ENCODE assay signal across 28 mouse cellular contexts in the genomic region with DNA sequence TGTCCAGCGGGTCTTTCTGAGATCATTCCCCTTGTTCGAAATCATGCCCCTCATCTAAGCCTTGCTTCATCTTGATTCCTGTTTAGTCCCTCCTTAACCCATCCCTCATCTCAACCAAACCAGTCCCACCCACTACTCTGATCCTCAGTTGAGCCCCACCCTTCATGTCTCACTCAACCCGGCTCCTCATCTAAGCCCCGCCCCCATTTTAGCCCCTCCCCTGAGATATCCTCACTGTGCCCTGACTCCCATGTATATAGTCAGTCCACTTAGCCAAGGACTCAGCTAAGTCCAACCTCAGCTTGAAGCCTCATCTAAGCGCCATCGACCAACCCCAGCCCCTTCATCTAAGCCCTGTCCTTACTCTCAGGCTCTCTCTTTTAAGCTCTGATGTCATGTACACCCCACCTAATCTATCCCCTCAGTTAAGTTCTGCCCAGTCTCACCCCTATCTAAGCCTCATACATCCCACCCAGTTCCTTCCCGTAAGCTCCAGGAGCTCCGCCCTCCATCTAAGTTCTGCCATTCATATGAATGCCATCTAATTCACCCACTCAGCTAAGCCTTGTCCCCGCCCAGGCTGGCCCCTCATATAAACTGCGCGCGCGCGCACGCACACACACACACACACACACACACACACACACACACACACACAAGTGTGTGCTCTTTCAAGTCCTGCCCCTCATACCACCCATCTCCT. TPM values are rescaled to one million over a fixed set of nuclear protein-coding genes. Genes with fewer than 3 reads are reported as not detected.
DNase-seq lines count a peak whose midpoint lies in the region; ATAC-seq and TF ChIP-seq lines count a peak whose summit lies in the region.
"Had no signal": no experiment of that assay in that cellular context is flagged by ENCODE, and none has a peak within 500 bp of the region (broad histone marks: within the 10 kb centered on the region; RNA-seq: fewer than 3 reads in every experiment).

No protein-coding gene starts in this region.

- no peak overlapping the region for H3K4me2 ChIP-seq in hindbrain, postnatal 0 days (ENCODE audit: low read depth, low read length)
- H3K4me2 ChIP-seq in hindbrain, embryonic 11.5 days (replicated peaks; ENCODE audit: low read depth, low read length), result no peak overlapping the region
- no peak overlapping the region for H3K4me2 ChIP-seq in liver, postnatal 0 days (ENCODE audit: low read depth, low read length)
- H3K4me2 ChIP-seq: forebrain, embryonic 13.5 days; hindbrain, embryonic 14.5 days; limb, embryonic 12.5 days; liver, embryonic 13.5 days; midbrain, embryonic 11.5 days had no signal

- intact Hi-C loops in left cerebral cortex, postnatal 4 days (cut with DNase I), result no loop called here

- H3K27ac ChIP-seq in hindbrain, postnatal 0 days, result no peak overlapping the region
- H3K27ac ChIP-seq in hindbrain, embryonic 11.5 days (ENCODE audit: low read depth, low read length), result no peak overlapping the region
- no peak overlapping the region for H3K27ac ChIP-seq in liver, postnatal 0 days (ENCODE audit: low read depth)
- H3K27ac ChIP-seq: forebrain, embryonic 13.5 days; heart, embryonic 10.5 days; hindbrain, embryonic 14.5 days; limb, embryonic 12.5 days; liver, embryonic 13.5 days had no signal

- H3K9me3 ChIP-seq in hindbrain, postnatal 0 days (ENCODE audit: low read length), result no peaks in the 10 kb centered on the region
- H3K9me3 ChIP-seq in hindbrain, embryonic 11.5 days (ENCODE audit: control insufficient read depth, low read length), result no peaks in the 10 kb centered on the region
- no peaks in the 10 kb centered on the region for H3K9me3 ChIP-seq in liver, postnatal 0 days (ENCODE audit: low read length)
- H3K9me3 ChIP-seq in E14TG2a.4 (ENCODE audit: low read length), result no peaks in the 10 kb centered on the region
- H3K9me3 ChIP-seq: forebrain, embryonic 13.5 days; heart, embryonic 10.5 days; limb, embryonic 12.5 days; liver, embryonic 13.5 days had no signal

- no peak for TF ChIP-seq CTCF in hindbrain, postnatal 0 days (IDR thresholded peaks at IDR 0.05; ENCODE audit: low read depth)
- no peak for TF ChIP-seq CTCF in liver, postnatal 0 days (IDR thresholded peaks at IDR 0.05; ENCODE audit: low read depth)
- no peak for TF ChIP-seq CTCF in E14TG2a.4 (conservative IDR thresholded peaks at IDR 0.05; ENCODE audit: low read length)

- H3K36me3 ChIP-seq in hindbrain, postnatal 0 days (ENCODE audit: insufficient read depth, low read length), result peaks cover 32% of the 10 kb centered on the region
- 0 out of 2 replicates have a peak, but pooled peaks cover under 1% of the 10 kb centered on the region for H3K36me3 ChIP-seq in hindbrain, embryonic 11.5 days (ENCODE audit: control insufficient read depth, insufficient read depth, low read length)
- no peaks in the 10 kb centered on the region for H3K36me3 ChIP-seq in liver, postnatal 0 days (replicated peaks; ENCODE audit: insufficient read depth, low read length)
- H3K36me3 ChIP-seq in E14TG2a.4 (ENCODE audit: insufficient read depth, low read length), result peaks cover 17% of the 10 kb centered on the region
- H3K36me3 ChIP-seq: heart, embryonic 10.5 days; limb, embryonic 12.5 days; liver, embryonic 13.5 days had no signal

- H3K4me1 ChIP-seq in hindbrain, postnatal 0 days (ENCODE audit: insufficient read depth, low read length), result no peaks in the 10 kb centered on the region
- H3K4me1 ChIP-seq in hindbrain, embryonic 11.5 days (replicated peaks; ENCODE audit: control insufficient read depth, insufficient read depth, low read length), result no peaks in the 10 kb centered on the region
- no peaks in the 10 kb centered on the region for H3K4me1 ChIP-seq in liver, postnatal 0 days (ENCODE audit: insufficient read depth)
- H3K4me1 ChIP-seq in E14TG2a.4 (replicated peaks; ENCODE audit: low read depth, low read length), result peaks cover 61% of the 10 kb centered on the region
- H3K4me1 ChIP-seq: forebrain, embryonic 13.5 days; limb, embryonic 12.5 days had no signal

- TF ChIP-seq EP300 in liver, postnatal 0 days (IDR thresholded peaks at IDR 0.05; ENCODE audit: low read depth), result no peak

- DNase-seq in hindbrain, postnatal 0 days (ENCODE audit: low spot score), result no peak
- DNase-seq in hindbrain, embryonic 11.5 days (ENCODE audit: low spot score), result no peak
- DNase-seq in liver, result peak; percentile 50
- no peak for DNase-seq in liver, postnatal 0 days
- peak; percentile 64 for DNase-seq in ZHBTc4 (ENCODE audit: low read depth, low spot score)
- no peak for DNase-seq in urinary bladder, postnatal 4 days (ENCODE audit: low spot score in 2 of 2)
- DNase-seq in left cerebral cortex, postnatal 4 days, result no peak
- DNase-seq: adrenal gland, postnatal 10 days; cerebellum, adult 8-10 months; cerebellum, postnatal 36 days; gastrocnemius, postnatal 10 days; heart, postnatal 4 days; liver, embryonic 13.5 days; lung, adult 2 months; lung, postnatal 36 days; right cerebral cortex, adult 18-20 months; spleen, adult 18-20 months; thymus, adult 2 months; thymus, postnatal 36 days had no signal

- no peak overlapping the region for H3K4me3 ChIP-seq in hindbrain, postnatal 0 days (ENCODE audit: low read length)
- H3K4me3 ChIP-seq in hindbrain, embryonic 11.5 days (ENCODE audit: low read depth, low read length), result no peak overlapping the region
- no peak overlapping the region for H3K4me3 ChIP-seq in liver, postnatal 0 days (ENCODE audit: low read depth, low read length)
- H3K4me3 ChIP-seq in E14TG2a.4 (replicated peaks; ENCODE audit: low read length), result 0 out of 2 replicates have a peak overlapping the region, but pooled peaks have one; percentile 10
- H3K4me3 ChIP-seq: forebrain, embryonic 13.5 days; heart, embryonic 10.5 days; limb, embryonic 12.5 days; liver, embryonic 13.5 days had no signal

- 0 out of 2 replicates have a peak, but pooled peaks have one; percentile 28 for ATAC-seq in hindbrain, postnatal 0 days
- no peak for ATAC-seq in hindbrain, embryonic 11.5 days (ENCODE audit: low FRiP score)
- ATAC-seq in liver, postnatal 0 days, result no peak
- ATAC-seq: forebrain, embryonic 13.5 days; inflammation-experienced regulatory T-cells, adult 6 months had no signal

- no peaks in the 10 kb centered on the region for H3K27me3 ChIP-seq in hindbrain, postnatal 0 days (ENCODE audit: insufficient read depth, low read length)
- no peaks in the 10 kb centered on the region for H3K27me3 ChIP-seq in hindbrain, embryonic 11.5 days (ENCODE audit: control insufficient read depth, insufficient read depth, low read length)
- H3K27me3 ChIP-seq in liver, postnatal 0 days (ENCODE audit: insufficient read depth, low read length), result peaks cover 29% of the 10 kb centered on the region
- no peaks in the 10 kb centered on the region for H3K27me3 ChIP-seq in E14TG2a.4 (ENCODE audit: insufficient read depth, low read length)
- H3K27me3 ChIP-seq: forebrain, embryonic 13.5 days had no signal

- H3K9ac ChIP-seq in hindbrain, postnatal 0 days (replicated peaks; ENCODE audit: low read length), result no peak overlapping the region
- no peak overlapping the region for H3K9ac ChIP-seq in hindbrain, embryonic 11.5 days (ENCODE audit: low read depth, low read length)
- H3K9ac ChIP-seq in liver, postnatal 0 days (replicated peaks), result no peak overlapping the region
- H3K9ac ChIP-seq: forebrain, embryonic 13.5 days; hindbrain, embryonic 14.5 days; limb, embryonic 12.5 days; liver, embryonic 13.5 days had no signal

- WGBS in hindbrain, postnatal 0 days, result 75% methylated on average over 15 of the region's 15 CpGs
- WGBS in hindbrain, embryonic 11.5 days, result 72% methylated on average over 15 of the region's 15 CpGs
- 68% methylated on average over 15 of the region's 15 CpGs for WGBS in liver, postnatal 0 days (ENCODE audit: insufficient replicate concordance)

RNA-seq across cellular contexts. Expression of a gene that starts 11.3 kb away (rescaled TPM):
- 91.9 and 107 TPM in 2 replicates for total RNA-seq in hindbrain, postnatal 0 days (2014; rRNA removed)
- 25.5 and 26.7 TPM in 2 replicates for polyA plus RNA-seq in hindbrain, postnatal 0 days (2015; fragmentation: Nextera tagmentation; extraction: Ambion mirVana)
- polyA plus RNA-seq in hindbrain, embryonic 11.5 days (2014; fragmentation: Nextera tagmentation; extraction: Ambion mirVana), result 8.2 and 9.5 TPM in 2 replicates
- polyA plus RNA-seq in liver, postnatal 0 days (2015; fragmentation: Nextera tagmentation; extraction: Ambion mirVana), result not detected in 2 replicates
- total RNA-seq in left cerebral cortex, postnatal 4 days (2021), result 100 to 1,000 TPM; 106 to 108 TPM
- total RNA-seq: megakaryocyte, adult 5-6 weeks; neutrophil, adult 5-6 weeks had no signal

RNA-seq across cellular contexts. Expression of a gene that starts 14.9 kb away (rescaled TPM):
- 87.4 and 94.2 TPM in 2 replicates for total RNA-seq in hindbrain, postnatal 0 days (2014; rRNA removed)
- polyA plus RNA-seq in hindbrain, postnatal 0 days (2015; fragmentation: Nextera tagmentation; extraction: Ambion mirVana), result 69.3 and 76.1 TPM in 2 replicates
- polyA plus RNA-seq in hindbrain, embryonic 11.5 days (2014; fragmentation: Nextera tagmentation; extraction: Ambion mirVana), result 0.92 and 1.7 TPM in 2 replicates
- polyA plus RNA-seq in liver, postnatal 0 days (2015; fragmentation: Nextera tagmentation; extraction: Ambion mirVana), result not detected in 2 replicates
- 10 to 100 TPM; 60.4 to 68.3 TPM for total RNA-seq in left cerebral cortex, postnatal 4 days (2021)
- total RNA-seq: megakaryocyte, adult 5-6 weeks had no signal
- polyA plus RNA-seq: inflammation-experienced regulatory T-cells, adult 6 months; liver, embryonic 13.5 days had no signal

RNA-seq across cellular contexts. Expression of a gene that starts 20.4 kb away (rescaled TPM):
- total RNA-seq in hindbrain, postnatal 0 days (2014; rRNA removed), result 0.26 and 0.72 TPM in 2 replicates
- 0.16 and 0.34 TPM in 2 replicates for polyA plus RNA-seq in hindbrain, postnatal 0 days (2015; fragmentation: Nextera tagmentation; extraction: Ambion mirVana)
- 0.68 and 0.77 TPM in 2 replicates for polyA plus RNA-seq in hindbrain, embryonic 11.5 days (2014; fragmentation: Nextera tagmentation; extraction: Ambion mirVana)
- 0.05 and 0.31 TPM in 2 replicates for polyA plus RNA-seq in liver, postnatal 0 days (2015; fragmentation: Nextera tagmentation; extraction: Ambion mirVana)
- total RNA-seq in left cerebral cortex, postnatal 4 days (2021), result under 1 TPM; 0.36 to 0.38 TPM
- total RNA-seq: neutrophil, adult 5-6 weeks had no signal
- polyA plus RNA-seq: inflammation-experienced regulatory T-cells, adult 6 months had no signal

RNA-seq across cellular contexts. Expression of a gene that starts 21.9 kb away (rescaled TPM):
- 29.5 and 35.7 TPM in 2 replicates for total RNA-seq in hindbrain, postnatal 0 days (2014; rRNA removed)
- polyA plus RNA-seq in hindbrain, postnatal 0 days (2015; fragmentation: Nextera tagmentation; extraction: Ambion mirVana), result 11.2 and 13.0 TPM in 2 replicates
- 5.2 and 6.9 TPM in 2 replicates for polyA plus RNA-seq in hindbrain, embryonic 11.5 days (2014; fragmentation: Nextera tagmentation; extraction: Ambion mirVana)
- 6.9 and 7.0 TPM in 2 replicates for polyA plus RNA-seq in liver, postnatal 0 days (2015; fragmentation: Nextera tagmentation; extraction: Ambion mirVana)
- 10 to 100 TPM; 32.1 to 33.8 TPM for total RNA-seq in left cerebral cortex, postnatal 4 days (2021)

RNA-seq across cellular contexts. Expression of a gene that starts 40.1 kb away (rescaled TPM):
- total RNA-seq in hindbrain, postnatal 0 days (2014; rRNA removed), result 228 and 240 TPM in 2 replicates
- 143 and 145 TPM in 2 replicates for polyA plus RNA-seq in hindbrain, postnatal 0 days (2015; fragmentation: Nextera tagmentation; extraction: Ambion mirVana)
- polyA plus RNA-seq in hindbrain, embryonic 11.5 days (2014; fragmentation: Nextera tagmentation; extraction: Ambion mirVana), result 76.5 and 114 TPM in 2 replicates
- 53.7 and 57.2 TPM in 2 replicates for polyA plus RNA-seq in liver, postnatal 0 days (2015; fragmentation: Nextera tagmentation; extraction: Ambion mirVana)
- total RNA-seq in left cerebral cortex, postnatal 4 days (2021), result 100 to 1,000 TPM; 453 to 460 TPM

Comparison
In these comparisons a context has a peak if more than half of its experiments do, and no peak if none do; other contexts are left out.
1. DNase-seq: peak in liver (single experiment) and ZHBTc4 (single experiment); none in hindbrain, postnatal 0 days (single experiment), hindbrain, embryonic 11.5 days (single experiment), liver, postnatal 0 days (single experiment), urinary bladder, postnatal 4 days (0 of 2) and left cerebral cortex, postnatal 4 days (single experiment).
2. RNA of a gene that starts 14.9 kb away (polyA plus RNA-seq): 69.3 to 76.1 TPM in hindbrain, postnatal 0 days; 0.92 to 1.7 TPM in hindbrain, embryonic 11.5 days and not detected in liver, postnatal 0 days; every median in the first group is over 10 times any median in the second.